Mouse (Mus musculus): ENCODE measurements around the gene Tyms. TPM values are rescaled to one million over a fixed set of nuclear protein-coding genes. Genes with fewer than 3 reads are reported as not detected.

Gene Tyms
- 10.1 TPM for total RNA-seq (2023)

GRCm38 (mm10) chr5:30072825-30073821, at the start of gene Tyms:
Tyms (minus strand) TSS chr5:30073617.

GRCm38 (mm10) chr5:30105668-30106300, 32.4 kb upstream of the Tyms start, which contains the start of gene 3110082J24Rik:
3110082J24Rik (minus strand) TSS chr5:30106086.

GRCm38 (mm10) chr5:30104841-30105667, 31.6 kb upstream of the Tyms start, which contains the start of gene Garem2:
Garem2 (plus strand) TSS chr5:30105161.

GRCm38 (mm10) chr5:30012726-30013503, 60.5 kb downstream of the Tyms start, which contains the start of gene Il6:
Il6 (plus strand) TSS chr5:30013114.

Other genes with a start within 250 kb of the Tyms start
- gene Il6, start 60.5 kb downstream of the Tyms start, total RNA-seq (2023), result not detected
- gene Garem2, start 31.5 kb upstream of the Tyms start, total RNA-seq (2023), result not detected
- not detected for gene 3110082J24Rik, start 32.5 kb upstream of the Tyms start, total RNA-seq (2023)
- gene Hadha, start 81.5 kb upstream of the Tyms start, total RNA-seq (2023), result 93.5 TPM
- gene Hadhb, start 81.6 kb upstream of the Tyms start, total RNA-seq (2023), result 130 TPM
- not detected for gene Adgrf3, start 132.1 kb upstream of the Tyms start, total RNA-seq (2023)
- 30.0 TPM for gene Selenoi, start 159.0 kb upstream of the Tyms start, total RNA-seq (2023)
- 44.5 TPM for gene Drc1, start 207.8 kb upstream of the Tyms start, total RNA-seq (2023)

Data from CD4-positive naive resting alpha-beta T cell, adult 57 days (primary cell).